Mouse (Mus musculus) midbrain, embryonic 12.5 days (tissue): ENCODE measurements around the gene Bhlhe41. TPM values are rescaled to one million over a fixed set of nuclear protein-coding genes. Genes with fewer than 3 reads are reported as not detected.

Source experiments
- polyA plus RNA-seq: library from polyadenylated mRNA; unstranded; fragments of >200 nt; fragmentation: Nextera tagmentation; extraction: Ambion mirVana; gene quantifications from 2 replicates; pipeline ENCODE4 v1.2.1, GENCODE M21; 2016

Gene Bhlhe41
- polyA plus RNA-seq, 1 experiment from 2014 or later: 1.9 TPM

Other genes with a start within 250 kb of the Bhlhe41 start
- not detected in 2 replicates for gene Tuba3b, start 249.8 kb downstream of the Bhlhe41 start, polyA plus RNA-seq
- gene Rassf8, start 118.8 kb downstream of the Bhlhe41 start, polyA plus RNA-seq: 4.4 and 5.0 TPM in 2 replicates
- gene Sspn, start 66.1 kb upstream of the Bhlhe41 start, polyA plus RNA-seq: 3.6 and 4.8 TPM in 2 replicates